Mouse (Mus musculus) gastrocnemius, postnatal 4 days (tissue): ENCODE data around the gene Sntb2. TPM values are rescaled to one million over a fixed set of nuclear protein-coding genes. Genes with fewer than 3 reads are reported as not detected.
A peak's percentile ranks its signal among the peaks of the same experiment; 100 is the strongest.
"Not testable (repeated sequence)": the region's sequence is repeated elsewhere in the genome, so short reads cannot be mapped to it uniquely, and the experiment has no call there.

Experiments used
- DNase-seq, 2 experiments: peaks; one replicate each; pipeline ENCODE4 v3.0.0; 2021 to 2022; ENCODE audit warnings: low spot score in 2 of 2, mixed read lengths in 2 of 2
- total RNA-seq, 2 experiments: library from RNA; stranded (reverse); gene quantifications; 2 replicates each; pipeline ENCODE4 v1.2.3; 2021

The Sntb2 gene
- total RNA-seq, 2 experiments from 2014 or later, result 32.7 to 38.7 TPM

DNA sequence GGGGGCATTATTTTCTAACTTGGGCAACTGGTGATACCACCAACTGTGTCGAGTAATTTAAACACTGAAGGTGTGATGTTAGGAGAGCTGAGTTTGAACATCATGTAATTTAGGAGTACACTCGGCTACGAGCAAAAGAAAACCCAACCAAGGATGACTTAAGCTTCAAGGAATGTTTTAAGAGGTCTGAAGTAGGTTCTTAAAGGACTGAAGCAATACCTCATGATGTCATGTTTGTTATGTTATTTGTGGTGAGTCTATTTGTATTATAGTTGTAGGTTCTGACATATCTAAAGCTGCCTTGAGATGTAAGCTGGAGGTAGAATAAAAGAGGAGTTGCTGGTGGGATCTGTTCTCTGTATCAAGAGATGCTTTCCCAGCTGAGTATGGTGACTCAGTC, 34.4 kb downstream of the Sntb2 start:
- DNase-seq, result no peak

DNA sequence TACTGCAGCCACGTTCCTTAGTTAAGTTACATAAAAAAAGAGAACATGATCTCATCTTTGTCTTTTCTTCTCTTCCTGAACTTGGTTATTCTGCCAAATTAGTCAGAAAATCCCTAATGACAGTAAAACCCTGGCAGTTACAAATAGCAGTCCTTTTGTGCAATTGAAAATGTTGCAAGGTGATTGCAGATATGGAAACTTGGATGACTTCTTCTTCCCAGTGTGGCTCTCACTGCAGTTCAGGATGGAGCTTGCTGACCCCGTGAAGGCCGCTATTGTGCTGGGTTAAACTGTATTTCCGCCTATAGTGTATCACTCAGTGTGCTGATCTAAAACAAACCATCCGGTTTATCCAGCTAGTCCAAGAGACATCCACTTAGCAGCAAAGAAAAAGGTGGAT, 36.4 kb downstream of the Sntb2 start:
- DNase-seq, result no peak

DNA sequence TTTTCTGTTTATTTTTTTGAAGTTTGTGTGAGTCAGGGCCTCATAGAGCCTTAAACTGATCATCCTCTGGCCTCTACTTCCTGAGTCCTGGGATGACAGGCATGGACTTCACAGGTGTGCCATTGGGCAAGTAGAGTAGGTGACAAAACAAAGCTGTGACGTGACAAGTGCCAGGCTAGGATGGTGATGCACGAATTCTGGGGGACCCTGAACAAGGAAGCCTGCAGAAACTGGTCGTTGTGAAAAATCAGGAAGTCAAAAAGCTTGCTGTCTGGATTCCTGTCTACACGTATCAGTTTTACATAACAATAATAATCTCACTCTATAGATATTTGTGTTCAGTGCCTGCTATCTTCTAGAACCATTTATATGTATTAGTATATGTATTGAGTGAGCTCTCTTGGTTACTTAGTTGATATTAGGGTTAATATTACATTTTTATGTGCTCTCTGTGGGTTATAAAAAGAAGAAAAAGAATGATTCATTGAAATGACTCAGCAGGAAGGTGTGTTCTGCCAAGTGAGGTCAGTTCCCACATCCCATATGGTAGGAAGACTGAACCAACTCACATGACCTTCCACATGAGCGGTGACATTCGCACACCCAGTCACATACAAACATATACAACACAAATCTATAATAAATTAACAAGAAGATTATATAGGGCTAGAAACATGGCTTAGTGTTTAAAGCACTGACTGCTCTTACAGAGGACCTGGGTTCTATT, 37.2 kb downstream of the Sntb2 start:
- DNase-seq, result no peak

DNA sequence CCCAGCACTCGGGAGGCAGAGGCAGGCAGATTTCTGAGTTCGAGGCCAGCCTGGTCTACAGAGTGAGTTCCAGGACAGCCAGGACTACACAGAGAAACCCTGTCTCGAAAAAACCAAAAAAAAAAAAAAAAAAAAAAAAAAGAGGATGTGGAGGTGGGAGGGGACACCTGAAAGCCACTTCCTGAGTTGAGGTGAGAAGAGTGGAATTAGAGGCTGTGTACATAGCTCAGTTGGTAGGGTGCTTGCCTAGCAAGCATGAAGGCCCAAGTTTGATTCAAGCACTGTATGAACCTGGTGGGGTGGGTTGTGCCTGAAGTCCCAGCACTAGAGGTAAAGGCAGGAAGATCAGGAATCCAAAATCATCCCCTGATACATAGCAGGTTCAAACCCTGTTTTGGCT, 38.0 kb downstream of the Sntb2 start:
- DNase-seq, result not testable (repeated sequence)

DNA sequence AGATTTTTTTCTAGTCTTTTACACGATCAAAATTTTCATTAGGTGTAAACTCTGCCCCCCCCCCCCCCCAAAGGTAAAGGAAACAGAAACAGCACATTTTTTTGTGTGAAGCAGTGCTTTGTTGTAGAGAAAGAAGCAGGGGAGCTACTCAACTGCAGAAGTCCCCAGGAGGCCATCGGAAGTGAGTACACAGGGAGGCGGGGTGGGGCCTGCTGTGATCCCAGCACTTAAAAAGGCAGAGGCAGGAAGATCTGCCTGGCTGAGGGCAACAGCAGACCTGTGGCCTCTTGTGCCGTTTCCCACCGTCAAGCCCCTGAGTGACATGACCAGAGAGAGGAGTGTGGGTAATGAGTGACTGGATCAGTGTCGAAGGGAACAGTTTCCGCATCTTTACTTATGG, 39.2 kb downstream of the Sntb2 start:
- no peak for DNase-seq

DNA sequence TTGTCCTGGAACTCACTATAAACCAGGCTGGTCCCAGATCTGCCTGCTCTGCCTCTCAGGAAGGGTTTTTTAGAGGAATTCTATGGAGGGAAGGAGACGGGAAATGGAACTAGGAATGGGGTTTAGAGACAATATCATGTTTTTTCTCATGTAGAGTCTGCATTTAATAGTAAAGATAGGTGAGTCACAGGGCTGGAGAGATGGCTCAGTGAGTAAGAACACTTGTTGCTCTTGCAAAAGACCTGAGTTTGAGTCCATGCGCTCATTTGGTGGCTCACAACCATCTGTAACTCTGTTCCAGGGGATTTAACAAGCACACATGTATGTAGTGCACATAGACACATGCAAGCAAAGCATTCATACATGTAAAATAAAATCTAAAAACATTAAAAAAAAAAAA, 40.2 kb downstream of the Sntb2 start:
- no peak for DNase-seq

DNA sequence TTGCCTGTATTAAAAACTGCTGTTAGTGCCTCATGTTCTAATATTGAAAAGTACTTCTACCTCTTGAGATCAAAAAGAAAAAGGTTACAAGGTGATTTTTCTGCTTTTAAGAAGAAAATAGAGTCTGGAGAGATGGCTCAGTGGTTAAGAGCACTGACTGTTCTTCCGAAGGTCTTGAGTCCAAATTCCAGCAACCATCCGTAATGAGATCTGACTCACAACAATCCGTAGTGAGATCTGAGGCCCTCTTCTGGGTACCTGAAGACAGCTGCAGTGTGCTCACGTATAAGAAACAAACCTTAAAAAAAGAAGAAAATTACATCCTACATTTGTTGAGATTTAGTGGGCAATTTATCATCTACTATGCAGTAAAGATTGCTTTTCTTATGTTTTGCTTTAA, 40.9 kb downstream of the Sntb2 start:
- DNase-seq, result no peak

DNA sequence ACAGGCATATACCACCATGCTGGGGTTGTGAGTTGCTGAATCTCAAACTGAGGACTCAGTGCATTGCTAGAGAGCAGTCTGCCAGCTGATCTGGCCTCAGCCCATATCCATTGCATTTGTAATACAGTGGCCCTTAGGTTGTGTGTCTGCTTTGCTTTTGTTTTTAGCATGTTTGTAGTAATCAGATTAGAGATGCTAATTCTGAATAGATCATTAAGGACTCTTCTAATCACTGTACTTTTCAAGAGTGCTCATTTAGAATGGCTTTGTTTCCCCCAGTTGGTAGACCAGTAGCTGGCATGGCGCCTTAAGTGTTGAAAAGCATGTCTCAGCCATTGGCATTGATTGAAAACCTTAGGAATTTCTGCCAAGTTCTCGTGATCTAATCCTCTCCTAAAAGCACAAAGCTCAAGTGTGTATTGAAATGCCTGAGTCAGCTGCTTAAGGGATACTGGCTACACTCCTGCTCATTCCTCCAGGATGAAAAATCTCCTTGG, 43.3 kb downstream of the Sntb2 start:
- DNase-seq, result peak in 1 of 2 experiments; percentile 31

DNA sequence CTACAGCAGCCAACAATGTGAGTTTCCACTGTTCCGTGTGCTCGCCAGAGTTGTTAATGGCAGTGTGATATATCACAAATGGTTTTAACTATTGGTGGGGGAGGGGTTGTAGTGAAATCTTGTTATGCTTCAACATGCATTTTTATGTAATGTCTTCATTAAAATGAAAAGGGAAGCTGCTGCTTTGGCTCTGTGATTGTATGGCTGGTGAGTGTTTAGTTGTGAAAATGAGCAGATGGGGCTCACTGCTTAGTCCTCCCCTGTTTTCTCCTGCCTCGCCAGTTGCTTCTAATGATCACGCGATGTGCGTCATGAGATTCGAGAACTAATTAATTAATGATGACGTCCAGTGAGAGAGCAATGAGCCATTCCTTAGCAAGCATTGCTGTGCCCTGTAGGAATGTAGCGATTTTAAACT, 49.9 kb downstream of the Sntb2 start:
- no peak for DNase-seq

DNA sequence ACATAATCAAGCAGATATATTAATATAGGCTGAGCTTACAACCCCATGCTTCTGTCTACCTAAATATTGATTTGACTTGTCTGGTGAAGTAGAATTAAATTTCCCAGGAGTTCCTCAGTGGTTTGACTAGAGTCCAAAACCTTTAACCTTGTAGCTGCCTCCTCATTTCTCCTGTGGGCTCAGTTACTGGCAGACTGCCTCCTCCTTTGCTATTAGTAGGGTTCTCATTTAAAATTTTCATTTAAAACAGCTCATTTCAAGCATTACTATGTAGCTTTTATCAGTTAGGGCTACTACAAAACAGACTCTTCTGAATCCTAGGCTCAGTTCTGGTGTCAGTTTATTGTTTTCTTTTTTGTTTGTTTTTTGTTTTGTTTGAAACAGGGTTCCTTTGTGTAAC, 50.4 kb downstream of the Sntb2 start:
- DNase-seq, result no peak

DNA sequence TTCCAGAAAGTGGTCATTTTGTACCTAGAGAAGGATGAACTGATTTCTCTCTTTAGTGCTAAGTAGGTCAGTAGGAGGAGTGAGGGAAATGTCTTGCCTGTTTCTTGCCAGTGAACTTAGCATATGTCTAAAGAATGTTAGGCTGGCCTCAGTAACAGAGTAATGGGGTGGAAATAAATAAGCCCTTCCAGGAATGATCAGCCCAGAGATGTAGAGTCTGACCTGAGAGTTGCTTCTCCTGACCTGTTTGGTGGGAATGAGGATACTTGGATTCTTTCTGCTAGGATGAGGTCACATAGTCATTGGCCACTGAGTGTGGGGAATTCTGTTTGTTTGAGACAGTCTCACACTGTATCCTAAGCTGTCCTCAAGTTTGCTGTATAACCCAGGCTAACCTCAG, 52.0 kb downstream of the Sntb2 start:
- no peak for DNase-seq

DNA sequence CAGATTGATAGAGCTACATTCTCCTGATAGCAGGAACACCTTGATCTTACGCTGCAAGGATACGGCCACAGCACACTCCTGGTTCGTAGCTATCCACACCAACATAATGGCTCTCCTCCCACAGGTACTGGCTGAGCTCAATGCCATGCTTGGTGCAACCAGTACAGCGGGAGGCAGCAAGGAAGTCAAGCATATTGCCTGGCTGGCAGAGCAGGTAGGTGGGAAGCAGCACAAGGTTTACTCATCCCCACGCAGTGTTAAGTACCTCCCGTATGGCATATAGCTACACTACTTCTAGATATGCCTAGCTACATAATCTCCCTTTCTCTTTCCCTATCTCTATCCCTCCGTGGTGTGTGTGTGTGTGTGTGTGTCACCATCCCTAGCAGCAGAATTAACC, 55.8 kb downstream of the Sntb2 start:
- no peak for DNase-seq

DNA sequence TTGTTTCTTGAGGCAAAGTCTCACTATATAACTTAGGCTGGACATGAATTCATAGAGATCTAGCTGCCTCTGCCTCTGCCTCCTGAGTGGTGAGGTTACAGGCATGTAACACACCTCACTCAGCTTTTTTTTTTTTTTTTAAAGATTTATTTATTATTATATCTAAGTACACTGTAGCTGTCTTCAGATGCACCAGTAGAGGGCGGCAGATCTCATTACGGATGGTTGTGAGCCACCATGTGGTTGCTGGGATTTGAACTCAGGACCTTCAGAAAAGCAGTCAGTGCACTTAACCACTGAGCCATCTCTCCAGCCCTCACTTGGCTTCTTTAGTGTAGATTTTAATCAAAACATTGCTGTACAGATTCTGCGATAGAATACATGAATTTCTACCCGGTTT, 60.8 kb downstream of the Sntb2 start:
- not testable (repeated sequence) for DNase-seq

DNA sequence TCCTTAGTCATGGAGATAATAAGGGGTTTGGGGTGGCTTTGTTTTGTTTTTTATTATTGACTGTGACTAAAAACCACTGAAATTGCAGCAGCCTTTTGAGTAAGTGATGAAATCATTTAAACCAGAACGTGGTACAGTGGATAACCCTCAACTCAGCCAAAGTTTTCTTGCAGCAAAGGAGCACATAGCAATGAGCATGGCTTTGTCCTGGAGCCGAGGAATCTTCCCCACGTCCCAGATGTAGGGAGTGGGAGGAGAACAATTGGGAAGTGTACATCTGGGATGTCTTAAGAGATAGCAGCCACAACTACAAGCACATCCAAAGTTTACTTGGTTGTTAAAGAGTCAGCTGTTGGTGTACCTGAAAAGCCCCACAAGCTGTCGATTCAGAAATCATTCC, 61.9 kb downstream of the Sntb2 start:
- DNase-seq, result no peak

DNA sequence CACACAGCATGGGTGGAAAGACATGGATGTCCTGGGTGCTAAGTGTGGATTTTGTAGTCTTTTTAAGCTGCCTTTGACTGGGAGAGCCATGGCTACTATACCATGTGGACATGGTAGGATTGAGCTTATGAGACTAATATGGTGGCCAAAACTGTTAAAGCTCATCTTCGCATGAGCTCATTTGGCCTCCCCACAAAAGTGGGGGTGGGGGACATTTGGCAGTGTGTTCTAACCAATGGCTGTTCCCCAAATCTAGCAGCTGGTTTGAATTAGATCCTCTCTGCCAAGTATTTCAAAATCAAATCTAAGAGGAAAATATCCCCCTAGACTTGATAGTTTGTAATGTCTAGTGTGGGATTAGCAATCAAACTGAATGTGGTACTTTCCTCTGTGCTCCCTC, 63.5 kb downstream of the Sntb2 start:
- peak; percentile 50 to 62 for DNase-seq

DNA sequence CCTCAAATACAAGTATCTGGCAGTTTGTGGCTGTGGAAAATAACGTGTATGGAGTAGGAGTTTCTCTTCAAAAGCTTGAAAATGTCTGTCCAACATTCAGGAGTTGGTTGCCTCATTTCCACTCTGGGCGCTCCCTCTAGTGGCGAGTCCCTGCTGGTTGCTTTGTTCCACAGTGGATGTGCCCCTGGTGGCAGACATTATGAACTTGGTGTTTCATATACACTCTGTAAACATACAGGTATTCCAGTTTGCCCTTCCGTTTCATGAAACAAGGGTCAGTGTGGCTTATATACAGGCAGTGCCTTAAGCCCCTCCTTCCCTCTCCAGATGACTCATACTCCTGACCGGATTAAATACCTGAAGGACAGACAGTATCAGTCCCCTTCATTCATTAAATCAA, 67.0 kb downstream of the Sntb2 start:
- peak; percentile 83 to 91 for DNase-seq

DNA sequence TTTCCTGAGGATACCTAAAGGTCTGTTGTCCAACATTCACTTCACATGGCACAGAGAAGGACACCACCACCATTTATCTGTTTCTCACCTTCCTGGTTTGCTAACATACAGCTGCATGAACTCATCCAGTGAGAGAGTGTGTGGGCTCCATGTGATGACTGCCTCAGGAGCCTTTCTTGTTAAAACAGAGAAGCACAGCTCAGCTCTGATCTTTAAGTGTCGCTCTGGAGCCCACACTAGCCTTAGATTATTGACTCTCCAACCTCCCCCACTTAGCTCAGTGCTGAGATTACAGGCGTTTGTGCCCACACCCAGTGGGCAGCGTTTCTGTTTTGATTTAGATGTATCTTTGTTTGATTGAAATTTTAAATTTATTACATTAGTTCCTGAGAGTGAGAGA, 72.2 kb downstream of the Sntb2 start:
- DNase-seq, result no peak

DNA sequence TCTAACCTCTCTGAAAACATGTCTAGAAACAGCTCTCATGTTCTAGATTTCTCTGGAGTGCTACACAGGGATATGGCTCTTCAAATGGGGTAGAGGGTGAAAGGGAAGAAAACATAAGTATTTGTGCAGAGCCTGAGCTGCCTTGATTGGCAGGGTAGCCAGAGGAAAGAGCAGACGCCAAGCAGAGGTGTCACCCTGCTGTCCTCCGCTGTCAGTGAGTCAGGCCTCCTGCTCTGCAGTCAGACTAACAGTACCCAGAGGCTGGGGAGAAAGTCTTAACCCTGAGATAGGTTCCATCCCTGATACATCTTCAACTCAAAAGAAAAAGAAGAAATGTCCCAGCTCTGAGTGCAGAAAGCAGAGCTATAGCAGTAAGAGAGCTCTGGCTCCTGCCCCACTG, 77.1 kb downstream of the Sntb2 start:
- DNase-seq, result no peak

DNA sequence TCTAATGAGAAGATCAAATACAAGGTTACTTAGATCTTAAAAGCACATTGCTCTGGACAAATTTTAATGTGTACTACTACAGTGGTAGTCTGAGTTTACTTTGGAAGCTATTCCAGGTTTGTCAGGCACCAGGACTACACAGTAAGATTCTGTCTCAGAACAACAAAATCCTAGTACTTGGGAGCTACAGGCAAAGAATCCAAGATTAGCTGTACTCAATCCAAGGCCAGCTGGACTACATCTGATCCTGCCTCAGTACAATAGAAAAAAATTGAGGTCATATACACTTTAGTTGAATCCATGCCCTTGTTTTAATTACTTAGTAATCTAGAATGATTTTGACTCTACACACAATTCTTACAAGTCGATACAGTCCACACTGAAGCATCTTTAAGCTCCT, 79.4 kb downstream of the Sntb2 start:
- DNase-seq, result no peak

DNA sequence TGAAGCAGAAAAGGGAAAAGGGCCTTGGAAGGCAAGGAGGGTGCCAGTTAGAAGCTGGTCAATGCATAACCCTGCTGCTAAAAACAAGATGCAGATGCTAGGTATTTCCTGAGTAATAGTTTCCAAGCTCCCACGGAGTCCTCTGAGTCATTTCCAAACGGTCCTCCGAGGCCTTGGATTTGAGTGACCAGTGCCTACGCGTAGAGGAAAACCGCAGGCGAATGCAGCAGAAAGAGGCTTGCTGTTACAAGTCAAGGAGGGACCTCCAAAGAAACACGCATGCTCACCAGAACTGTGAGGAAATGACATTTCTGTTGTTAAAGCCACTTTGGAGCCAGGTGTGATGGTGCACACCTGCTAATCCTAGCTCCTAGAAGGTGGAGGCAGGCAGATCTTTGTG, 87.9 kb downstream of the Sntb2 start:
- DNase-seq, result no peak

DNA sequence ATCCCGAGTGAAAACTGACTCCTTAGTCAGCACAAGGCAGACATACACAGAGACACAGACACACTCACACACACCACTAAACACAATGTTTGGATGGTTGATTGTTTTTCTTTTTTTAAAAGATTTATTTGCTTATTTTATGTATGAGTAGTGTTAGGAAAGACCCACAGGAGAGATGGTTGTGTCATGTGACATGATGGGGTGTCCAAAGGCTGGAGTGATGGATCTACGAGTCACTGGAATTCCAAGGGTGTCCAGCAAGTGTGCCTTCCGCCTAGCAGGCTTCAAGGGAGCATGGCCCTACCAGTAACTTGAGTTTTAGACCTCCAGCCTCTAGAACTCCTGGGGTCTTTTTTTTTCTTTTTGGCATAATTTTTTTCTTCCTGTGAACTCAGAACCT, 93.8 kb downstream of the Sntb2 start:
- DNase-seq, result no peak

DNA sequence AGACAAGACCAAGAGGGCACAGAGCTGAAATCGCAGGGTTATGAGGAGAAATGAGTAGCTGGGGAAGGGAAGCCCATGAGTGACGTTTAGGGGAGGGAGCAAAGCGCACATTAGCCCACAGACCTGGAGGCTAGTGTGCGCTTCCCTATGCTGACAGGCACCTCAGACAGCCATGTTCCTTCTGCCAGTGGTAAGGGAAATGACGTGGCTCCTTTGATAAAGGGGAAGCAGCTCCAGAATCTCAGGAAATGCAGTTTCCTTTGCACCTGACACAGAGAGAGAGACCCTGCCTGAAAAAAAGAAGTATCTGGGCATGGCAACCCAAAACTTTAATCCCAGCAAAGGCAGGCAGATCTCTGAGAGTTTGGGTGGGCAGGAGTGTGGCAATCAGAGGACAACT, 94.5 kb downstream of the Sntb2 start:
- DNase-seq, result no peak
